Comparison of ENCODE assay signal across 10 mouse cellular contexts in genomic region chr11:114446075-114446616, GRCm38 (mm10).
DNase-seq lines count a peak whose midpoint lies in the region; ATAC-seq lines count a peak whose summit lies in the region.
"Had no signal": no experiment of that assay in that cellular context is flagged by ENCODE, and none has a peak within 500 bp of the region (broad histone marks: within the 10 kb centered on the region; RNA-seq: fewer than 3 reads in every experiment).

No protein-coding gene starts in this region.

- peak overlapping the region in 1 of 2 experiments; percentile 23; a peak in 1 of 4 replicates for H3K4me3 ChIP-seq in heart, embryonic 14.5 days (ENCODE audit: control insufficient read depth in 1 of 2, insufficient read depth in 1 of 2, low read depth in 1 of 2, low read length in 2 of 2)
- H3K4me3 ChIP-seq in hindbrain, embryonic 15.5 days, result no peak overlapping the region
- peak overlapping the region; percentile 27; the same call in 1 of the 2 replicates for H3K4me3 ChIP-seq in midbrain, embryonic 12.5 days

- peaks cover 7% of the 10 kb centered on the region; the same call in 1 of the 2 replicates for H3K27me3 ChIP-seq in heart, embryonic 14.5 days (ENCODE audit: control insufficient read depth, insufficient read depth, low read length)
- H3K27me3 ChIP-seq in hindbrain, embryonic 15.5 days, result 0 out of 2 replicates have a peak, but pooled peaks cover 5% of the 10 kb centered on the region
- peaks cover 21% of the 10 kb centered on the region for H3K27me3 ChIP-seq in midbrain, embryonic 12.5 days

- 11% methylated on average over 8 of the region's 8 CpGs for WGBS in heart, embryonic 14.5 days
- WGBS in hindbrain, embryonic 15.5 days, result 5% methylated on average over 8 of the region's 8 CpGs
- 10% methylated on average over 8 of the region's 8 CpGs for WGBS in midbrain, embryonic 12.5 days

- DNase-seq in heart, adult 9 months (ENCODE audit: low spot score in 2 of 2), result no peak
- peak; percentile 26 for DNase-seq in c-Kit-positive CD71-positive TER-119-positive erythroid progenitor cells, embryonic 14.5 days (ENCODE audit: low spot score)
- DNase-seq in thymus, postnatal 10 days (ENCODE audit: low spot score in 2 of 2), result no peak
- no peak for DNase-seq in thymus, postnatal 25 days
- DNase-seq in right cerebral cortex, postnatal 10 days (ENCODE audit: low spot score in 2 of 2), result no peak
- DNase-seq: layer of hippocampus, postnatal 36 days; right cerebral cortex, postnatal 25 days had no signal

- H3K9ac ChIP-seq in heart, embryonic 14.5 days (ENCODE audit: low read length), result no peak overlapping the region
- no peak overlapping the region for H3K9ac ChIP-seq in hindbrain, embryonic 15.5 days
- H3K9ac ChIP-seq in midbrain, embryonic 12.5 days (replicated peaks), result no peak overlapping the region

- ATAC-seq in heart, embryonic 14.5 days (ENCODE audit: insufficient number of reproducible peaks, insufficient read depth, low FRiP score, low read depth), result no peak
- no peak for ATAC-seq in hindbrain, embryonic 15.5 days (ENCODE audit: low FRiP score, low read depth)
- no peak for ATAC-seq in midbrain, embryonic 12.5 days (ENCODE audit: low FRiP score, low read depth)

- H3K4me1 ChIP-seq in heart, embryonic 14.5 days (ENCODE audit: control insufficient read depth in 2 of 2, insufficient read depth in 2 of 2, low read length in 2 of 2), result peaks cover 26 to 35% of the 10 kb centered on the region in 2 experiments
- peaks cover 56% of the 10 kb centered on the region for H3K4me1 ChIP-seq in hindbrain, embryonic 15.5 days (replicated peaks)
- peaks cover 41% of the 10 kb centered on the region for H3K4me1 ChIP-seq in midbrain, embryonic 12.5 days

- peak overlapping the region; percentile 63 for H3K4me2 ChIP-seq in heart, embryonic 14.5 days (ENCODE audit: low read length)
- H3K4me2 ChIP-seq in hindbrain, embryonic 15.5 days, result peak overlapping the region; percentile 52
- peak overlapping the region; percentile 53 for H3K4me2 ChIP-seq in midbrain, embryonic 12.5 days (replicated peaks)

- H3K9me3 ChIP-seq in heart, embryonic 14.5 days (ENCODE audit: control insufficient read depth, low read length), result no peaks in the 10 kb centered on the region
- no peaks in the 10 kb centered on the region for H3K9me3 ChIP-seq in hindbrain, embryonic 15.5 days
- H3K9me3 ChIP-seq in midbrain, embryonic 12.5 days, result no peaks in the 10 kb centered on the region

- peak overlapping the region in 1 of 2 experiments; percentile 31; a peak in 2 of 4 replicates for H3K27ac ChIP-seq in heart, embryonic 14.5 days (replicated peaks in 1 of 2; ENCODE audit: control insufficient read depth in 1 of 2, insufficient read depth in 1 of 2, low read depth in 2 of 2, low read length in 2 of 2)
- H3K27ac ChIP-seq in hindbrain, embryonic 15.5 days (replicated peaks), result peak overlapping the region; percentile 54; the same call in 1 of the 2 replicates
- H3K27ac ChIP-seq in midbrain, embryonic 12.5 days (replicated peaks), result peak overlapping the region; percentile 35; the same call in 1 of the 2 replicates

- H3K36me3 ChIP-seq in heart, embryonic 14.5 days (ENCODE audit: control insufficient read depth, insufficient read depth, low read length), result no peaks in the 10 kb centered on the region
- H3K36me3 ChIP-seq in hindbrain, embryonic 15.5 days, result no peaks in the 10 kb centered on the region
- no peaks in the 10 kb centered on the region for H3K36me3 ChIP-seq in midbrain, embryonic 12.5 days
